Mouse (Mus musculus) layer of hippocampus, adult 8-10 months (tissue): ENCODE measurements around the gene Itpr3. TPM values are rescaled to one million over a fixed set of nuclear protein-coding genes. Genes with fewer than 3 reads are reported as not detected.

ENCODE experiments used
- microRNA-seq, 2 experiments: library from miRNA; unstranded; fragments of <30 nt; microRNA quantifications; one replicate each; pipeline ENCODE4 v1.2.0; 2022
- total RNA-seq, 4 experiments: library from RNA; stranded (reverse); gene quantifications; 2 replicates each; pipeline ENCODE4 v1.2.4; 2022

Itpr3 gene
- total RNA-seq, 4 experiments from 2014 or later = 3.0 to 4.8 (median 3.7) TPM

Small RNA genes lying within 50 kb of the gene (microRNA-seq; reads per million reads assigned to microRNA genes)
- gene Mir7677 = 0 reads per million in 2 experiments

Other genes with a start within 250 kb of the Itpr3 start
- gene Nkx2-5, start 212.3 kb upstream of the Itpr3 start, total RNA-seq = not detected
- gene Kifc5b, start 140.2 kb upstream of the Itpr3 start, total RNA-seq = 1 to 10 TPM; 2.5 to 7.4 (median 4.2) TPM
- 10 to 100 TPM; 37.0 to 40.3 (median 37.5) TPM for gene Phf1, start 124.3 kb upstream of the Itpr3 start, total RNA-seq
- 10 to 100 TPM; 90.0 to 96.1 (median 92.0) TPM for gene Cuta, start 117.7 kb upstream of the Itpr3 start, total RNA-seq
- 100 to 1,000 TPM; 353 to 466 (median 403) TPM for gene Syngap1, start 116.1 kb upstream of the Itpr3 start, total RNA-seq
- 10 to 100 TPM; 12.2 to 14.7 (median 13.7) TPM for gene Zbtb9, start 84.1 kb upstream of the Itpr3 start, total RNA-seq
- 10 to 100 TPM; 11.6 to 15.9 (median 13.7) TPM for gene Bak1, start 28.3 kb upstream of the Itpr3 start, total RNA-seq
- gene Uqcc2, start 76.6 kb downstream of the Itpr3 start, total RNA-seq = 100 to 1,000 TPM; 185 to 220 (median 203) TPM
- gene Ip6k3, start 110.5 kb downstream of the Itpr3 start, total RNA-seq = 1 to 10 TPM in 2 of 4 experiments, under 1 TPM in 2; 0.27 to 3.7 (median 2.0) TPM
- 10 to 100 TPM; 41.9 to 48.4 (median 43.0) TPM for gene Lemd2, start 147.2 kb downstream of the Itpr3 start, total RNA-seq